Mouse (Mus musculus) stomach, embryonic 16.5 days (tissue): ENCODE results near the gene AI837181. TPM values are rescaled to one million over a fixed set of nuclear protein-coding genes. Genes with fewer than 3 reads are reported as not detected.
A peak's percentile ranks its signal among the peaks of the same experiment; 100 is the strongest.

ENCODE experiments used
- ATAC-seq: fragments of 200-750 bp; cut with Nextera tagmentation; 2 replicates; pipeline ENCODE4 v1.8.0; 2017; ENCODE audit warnings: moderate number of reproducible peaks, moderate TSS enrichment; ENCODE audit not compliant: insufficient read depth, low FRiP score
- H3K27ac ChIP-seq: fragments of 300-500 bp; sonication (generic); 2 replicates; pipeline ENCODE4 v1.5.1; 2014; ENCODE audit warnings: low read length
- H3K27me3 ChIP-seq: fragments of 300-500 bp; sonication (generic); 2 replicates; pipeline ENCODE4 v1.6.1; 2014; ENCODE audit warnings: low read length, control low read depth, mixed read lengths; ENCODE audit not compliant: control insufficient read depth, insufficient read depth
- H3K36me3 ChIP-seq: fragments of 300-500 bp; sonication (generic); 2 replicates; pipeline ENCODE4 v1.6.1; 2014; ENCODE audit warnings: low read length; ENCODE audit not compliant: control insufficient read depth, insufficient read depth
- H3K4me1 ChIP-seq: fragments of 300-500 bp; sonication (generic); 2 replicates; pipeline ENCODE4 v1.6.1; 2014; ENCODE audit warnings: low read length, control low read depth, mixed read lengths; ENCODE audit not compliant: control insufficient read depth, insufficient read depth
- H3K4me2 ChIP-seq: fragments of 300-500 bp; sonication (generic); 2 replicates; pipeline ENCODE4 v1.6.1; 2014; ENCODE audit warnings: low read depth, low read length, mixed read lengths
- H3K4me3 ChIP-seq: fragments of 300-500 bp; sonication (generic); replicated peaks from 2 replicates; pipeline ENCODE4 v1.5.1; 2014; ENCODE audit warnings: mild to moderate bottlenecking, low read length
- H3K9ac ChIP-seq: fragments of 300-500 bp; sonication (generic); 2 replicates; pipeline ENCODE4 v1.6.1; 2014; ENCODE audit warnings: low read length
- H3K9me3 ChIP-seq: fragments of 300-500 bp; sonication (generic); replicated peaks from 2 replicates; pipeline ENCODE4 v1.6.1; 2016; ENCODE audit warnings: low read length, control low read depth; ENCODE audit not compliant: control insufficient read depth
- WGBS: fragments of 180-500 bp; shearing (Covaris S2); extraction: QIAGEN DNeasy Blood & Tissue Kit; methylation state at CpG from one replicate; pipeline ENCODE4 v1.1.7; 2014; 5-methylcytosine and 5-hydroxymethylcytosine counted together
- polyA plus RNA-seq: library from polyadenylated mRNA; unstranded; fragments of >200 nt; fragmentation: Nextera tagmentation; extraction: Ambion mirVana; gene quantifications from 2 replicates; pipeline ENCODE4 v1.2.1, GENCODE M21; 2015

Gene AI837181
- polyA plus RNA-seq, 1 experiment from 2014 or later: 14.3 TPM

- Histone ChIP-seq H3K9me3 (no peaks in the 10 kb centered on the region), H3K4me3 (no peak overlapping the region), H3K27ac (no peak overlapping the region), H3K36me3 (no peaks in the 10 kb centered on the region), H3K27me3 (no peaks in the 10 kb centered on the region), H3K4me2 (no peak overlapping the region), H3K9ac (no peak overlapping the region), H3K4me1 (peaks cover 13% of the 10 kb centered on the region; the same call in 1 of the 2 replicates)
- no peak for ATAC-seq
- 45% methylated on average over 5 of the region's 5 CpGs for WGBS
These were observed 46.9 kb downstream of the AI837181 start for GRCm38 (mm10) chr19:5471846-5472245.

- no peak for ATAC-seq
- no peaks in the 10 kb centered on the region for H3K9me3 ChIP-seq
- peaks cover 13% of the 10 kb centered on the region; the same call in 1 of the 2 replicates for H3K4me1 ChIP-seq
- no peak overlapping the region for H3K4me2 ChIP-seq
- H3K4me3 ChIP-seq: no peak overlapping the region
- H3K27me3 ChIP-seq: no peaks in the 10 kb centered on the region
- no peak overlapping the region for H3K27ac ChIP-seq
- WGBS: 74% methylated on average over 3 of the region's 3 CpGs
- H3K9ac ChIP-seq: no peak overlapping the region
- no peaks in the 10 kb centered on the region for H3K36me3 ChIP-seq
These were observed 47.9 kb downstream of the AI837181 start for GRCm38 (mm10) chr19:5472857-5473256.

GRCm38 (mm10) chr19:5473720-5474119, 48.8 kb downstream of the AI837181 start, which contains the start of gene Efemp2:
Gene Efemp2, plus strand, starts transcription at chr19:5473954.
- Histone ChIP-seq H3K4me2 (peak within 1 kb of the TSS; percentile 84), H3K9me3 (no peaks in the 10 kb centered on the region), H3K36me3 (no peaks in the 10 kb centered on the region), H3K4me1 (peaks cover 13% of the 10 kb centered on the region; the same call in 1 of the 2 replicates), H3K27ac (peak within 1 kb of the TSS; percentile 69), H3K27me3 (no peaks in the 10 kb centered on the region), H3K4me3 (peak within 1 kb of the TSS; percentile 53), H3K9ac (peak within 1 kb of the TSS; percentile 80)
- ATAC-seq: peak; percentile 86
- under 1% methylated on average over 22 of the region's 22 CpGs for WGBS

- Histone ChIP-seq H3K4me1 (peaks cover 13% of the 10 kb centered on the region; the same call in 1 of the 2 replicates), H3K4me3 (peak overlapping the region; percentile 53), H3K9me3 (no peaks in the 10 kb centered on the region), H3K9ac (peak overlapping the region; percentile 80), H3K27me3 (no peaks in the 10 kb centered on the region), H3K4me2 (peak overlapping the region; percentile 84), H3K27ac (peak overlapping the region; percentile 69), H3K36me3 (no peaks in the 10 kb centered on the region)
- peak; percentile 57 for ATAC-seq
- under 1% methylated on average over 37 of the region's 68 CpGs for WGBS
These were observed 49.5 kb downstream of the AI837181 start for GRCm38 (mm10) chr19:5474281-5475068.

- H3K9ac ChIP-seq: peak overlapping the region; percentile 80
- H3K4me2 ChIP-seq: peak overlapping the region; percentile 84
- ATAC-seq: no peak
- H3K27me3 ChIP-seq: no peaks in the 10 kb centered on the region
- peak overlapping the region; percentile 69 for H3K27ac ChIP-seq
- H3K4me1 ChIP-seq: peaks cover 13% of the 10 kb centered on the region; the same call in 1 of the 2 replicates
- H3K36me3 ChIP-seq: no peaks in the 10 kb centered on the region
- 20% methylated on average over 13 of the region's 13 CpGs for WGBS
- H3K9me3 ChIP-seq: no peaks in the 10 kb centered on the region
- H3K4me3 ChIP-seq: peak overlapping the region; percentile 53
These were observed 50.2 kb downstream of the AI837181 start for GRCm38 (mm10) chr19:5475069-5475714.

Other genes starting within 250 kb of the AI837181 start
- gene Pacs1, start 152.0 kb upstream of the AI837181 start, polyA plus RNA-seq: 13.0 and 13.5 TPM in 2 replicates
- 253 and 275 TPM in 2 replicates for gene Sf3b2, start 129.7 kb upstream of the AI837181 start, polyA plus RNA-seq
- 1.7 and 2.1 TPM in 2 replicates for gene Gal3st3, start 126.8 kb upstream of the AI837181 start, polyA plus RNA-seq
- gene Catsper1, start 89.4 kb upstream of the AI837181 start, polyA plus RNA-seq: not detected in 2 replicates
- 28.3 and 42.3 TPM in 2 replicates for gene Cst6, start 75.6 kb upstream of the AI837181 start, polyA plus RNA-seq
- 45.8 and 52.1 TPM in 2 replicates for gene Eif1ad, start 58.4 kb upstream of the AI837181 start, polyA plus RNA-seq
- 377 and 400 TPM in 2 replicates for gene Banf1, start 58.0 kb upstream of the AI837181 start, polyA plus RNA-seq
- gene Sart1, start 36.4 kb upstream of the AI837181 start, polyA plus RNA-seq: 54.1 and 56.4 TPM in 2 replicates
- gene Tsga10ip, start 22.6 kb upstream of the AI837181 start, polyA plus RNA-seq: 7.2 and 8.9 TPM in 2 replicates
- gene Drap1, start 165 bp upstream of the AI837181 start, polyA plus RNA-seq: 203 and 207 TPM in 2 replicates
- not detected in 2 replicates for gene Fosl1, start 22.4 kb downstream of the AI837181 start, polyA plus RNA-seq
- gene Ccdc85b, start 32.8 kb downstream of the AI837181 start, polyA plus RNA-seq: 4.7 and 5.7 TPM in 2 replicates
- 98.3 and 102 TPM in 2 replicates for gene Fibp, start 35.5 kb downstream of the AI837181 start, polyA plus RNA-seq
- gene Ctsw, start 43.4 kb downstream of the AI837181 start, polyA plus RNA-seq: 1.6 and 2.2 TPM in 2 replicates
- 156 and 167 TPM in 2 replicates for gene Efemp2, start 48.8 kb downstream of the AI837181 start, polyA plus RNA-seq
- 36.5 and 37.6 TPM in 2 replicates for gene Mus81, start 63.3 kb downstream of the AI837181 start, polyA plus RNA-seq
- gene Cfl1, start 65.3 kb downstream of the AI837181 start, polyA plus RNA-seq: 2,233 and 2,288 TPM in 2 replicates
- gene 1700020D05Rik, start 78.6 kb downstream of the AI837181 start, polyA plus RNA-seq: 0.13 TPM in 1 of 2 replicates, not detected in the other
- gene Snx32, start 85.4 kb downstream of the AI837181 start, polyA plus RNA-seq: 9.5 and 10.8 TPM in 2 replicates
- 21.5 and 29.5 TPM in 2 replicates for gene Ovol1, start 135.5 kb downstream of the AI837181 start, polyA plus RNA-seq
- gene Ap5b1, start 142.9 kb downstream of the AI837181 start, polyA plus RNA-seq: 7.4 and 7.8 TPM in 2 replicates
- gene Rnaseh2c, start 176.7 kb downstream of the AI837181 start, polyA plus RNA-seq: 109 and 125 TPM in 2 replicates
- gene Kat5, start 185.1 kb downstream of the AI837181 start, polyA plus RNA-seq: 43.3 and 45.2 TPM in 2 replicates
- gene Rela, start 212.3 kb downstream of the AI837181 start, polyA plus RNA-seq: 47.9 and 50.3 TPM in 2 replicates
- 17.3 and 18.1 TPM in 2 replicates for gene Sipa1, start 238.6 kb downstream of the AI837181 start, polyA plus RNA-seq